Mouse (Mus musculus) spleen, adult 2 months (tissue): ENCODE data around the gene Pde3a. TPM values are rescaled to one million over a fixed set of nuclear protein-coding genes. Genes with fewer than 3 reads are reported as not detected.

Experiments used
- DNase-seq, 2 experiments: peaks; one replicate each; pipeline versions ENCODE4 v3.0.0 to v3.0.0-alpha.2; 2012 to 2021; ENCODE audit warnings: low spot score in 2 of 2, low read depth in 1 of 2
- H3K27ac ChIP-seq: fragments of 200-500 bp; 2 replicates; pipeline ENCODE4 v1.5.1; 2012; ENCODE audit warnings: low read length, inconsistent platforms; ENCODE audit not compliant: insufficient read depth
- H3K27me3 ChIP-seq: fragments of 200-500 bp; 2 replicates; pipeline ENCODE4 v1.6.1; 2012; ENCODE audit warnings: mild to moderate bottlenecking, moderate library complexity, low read length, inconsistent platforms; ENCODE audit not compliant: control insufficient read depth, insufficient read depth
- H3K36me3 ChIP-seq: fragments of 200-500 bp; 2 replicates; pipeline ENCODE4 v1.6.1; 2012; ENCODE audit warnings: mild to moderate bottlenecking, low read length, inconsistent platforms; ENCODE audit not compliant: control insufficient read depth, insufficient read depth
- H3K4me1 ChIP-seq: fragments of 200-500 bp; 2 replicates; pipeline ENCODE4 v1.6.1; 2011; ENCODE audit warnings: inconsistent platforms; ENCODE audit not compliant: control insufficient read depth, insufficient read depth, insufficient read length
- H3K4me3 ChIP-seq: fragments of 200-500 bp; 2 replicates; pipeline ENCODE4 v1.5.1; 2011; ENCODE audit warnings: mild to moderate bottlenecking, inconsistent platforms; ENCODE audit not compliant: insufficient read depth, insufficient read length; ENCODE audit errors: extremely low read depth
- CTCF ChIP-seq: fragments of 200-500 bp; IDR thresholded peaks from 2 replicates; pipeline ENCODE4 v1.5.1; 2011; ENCODE audit warnings: mild to moderate bottlenecking, inconsistent platforms; ENCODE audit not compliant: insufficient read depth, insufficient read length, insufficient replicate concordance; ENCODE audit errors: extremely low read depth
- POLR2A ChIP-seq: fragments of 200-500 bp; IDR thresholded peaks from 2 replicates; pipeline ENCODE4 v1.6.1; 2011; ENCODE audit warnings: low read depth, low read length, inconsistent platforms
- WGBS: fragments of 180-500 bp; shearing (Covaris S2); methylation state at CpG from one replicate; pipeline ENCODE4 v1.1.7; 2018; 5-methylcytosine and 5-hydroxymethylcytosine counted together
- polyA plus RNA-seq: library from polyadenylated mRNA; depleted of rRNA; stranded (reverse); fragments of >200 nt; gene quantifications from 2 replicates; pipeline ENCODE4 v1.2.3, GENCODE M21; 2012

Gene Pde3a
- polyA plus RNA-seq, 1 experiment = 4.8 TPM

DNA sequence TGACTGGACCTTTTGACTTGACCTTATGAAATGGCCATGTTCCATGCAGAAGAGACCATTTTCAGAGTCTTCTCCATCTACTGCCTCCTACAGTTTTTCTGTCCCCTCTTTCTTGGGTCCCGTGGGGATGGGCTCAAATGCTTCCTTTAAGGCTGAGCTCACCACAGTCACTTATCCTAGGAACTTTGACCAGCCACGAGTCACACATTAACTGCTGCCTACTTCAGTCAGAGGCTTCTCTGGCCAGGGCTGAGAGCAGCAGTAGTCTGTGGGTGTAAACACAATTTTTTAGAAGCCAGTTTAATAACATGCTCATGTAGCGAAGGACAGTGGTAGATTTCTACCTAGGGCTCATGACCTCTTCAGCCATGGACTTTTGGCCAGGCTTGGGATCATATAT is 79.0 kb downstream of the Pde3a start:
- no peaks in the 10 kb centered on the region for H3K27me3 ChIP-seq
- no peaks in the 10 kb centered on the region for H3K36me3 ChIP-seq
- H3K4me3 ChIP-seq = no peak overlapping the region
- 79% methylated on average over 3 of the region's 3 CpGs for WGBS
- no peak for TF ChIP-seq POLR2A
- no peak for TF ChIP-seq CTCF
- H3K4me1 ChIP-seq = no peaks in the 10 kb centered on the region
- no peak for DNase-seq
- H3K27ac ChIP-seq = no peak overlapping the region

DNA sequence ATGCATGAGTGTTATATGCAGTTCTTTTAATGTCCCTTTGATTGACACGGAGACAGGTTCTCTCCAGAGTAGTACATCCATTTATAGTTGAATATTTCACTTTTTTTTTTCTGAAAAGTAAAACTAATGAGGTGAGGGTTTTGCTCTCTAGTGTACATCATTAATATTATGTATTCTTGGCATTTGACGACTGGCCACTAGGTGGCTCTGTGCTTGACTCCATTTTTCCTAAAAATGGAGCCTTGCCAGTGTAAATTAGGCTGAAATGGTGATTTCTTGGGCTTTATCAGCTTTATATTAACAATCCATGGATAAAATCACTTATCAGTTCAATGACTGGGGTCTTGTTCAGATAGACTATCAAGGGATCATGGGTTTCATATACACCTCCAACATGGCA is 82.4 kb downstream of the Pde3a start:
- DNase-seq = no peak
- 65% methylated on average over 2 of the region's 2 CpGs for WGBS

DNA sequence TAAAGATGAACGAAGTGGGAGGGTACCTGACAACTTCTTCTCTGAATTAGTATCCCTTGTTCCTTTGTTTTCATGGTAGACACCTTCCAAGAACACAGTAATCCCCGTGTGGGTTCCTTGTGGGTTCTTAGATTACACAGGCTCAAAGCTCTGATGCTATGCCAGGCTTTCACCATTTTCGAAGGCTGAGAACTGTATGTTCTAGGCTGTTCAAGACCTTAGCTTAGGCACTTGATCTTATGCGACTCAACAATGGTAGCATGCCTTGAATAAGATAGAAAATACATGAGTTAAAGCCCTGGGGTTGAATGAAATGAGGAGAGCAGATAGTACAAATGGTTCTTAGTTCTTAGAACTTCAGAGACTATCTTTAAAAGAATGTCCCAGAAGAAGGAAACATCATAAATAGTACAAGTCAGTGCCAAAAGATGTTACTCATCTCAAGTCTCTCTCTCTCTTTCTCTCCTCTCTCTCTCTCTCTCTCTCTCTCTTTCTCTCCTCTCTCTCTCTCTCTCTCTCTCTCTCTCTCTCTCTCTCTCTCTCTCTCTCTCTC is 83.6 kb downstream of the Pde3a start:
- 74% methylated on average over 4 of the region's 4 CpGs for WGBS
- Histone ChIP-seq H3K4me1 (no peaks in the 10 kb centered on the region), H3K27me3 (no peaks in the 10 kb centered on the region), H3K27ac (no peak overlapping the region), H3K4me3 (no peak overlapping the region), H3K36me3 (no peaks in the 10 kb centered on the region)
- DNase-seq = no peak
- no peak for TF ChIP-seq CTCF
- no peak for TF ChIP-seq POLR2A

More for the DNA sequence above, 82.4 kb downstream of the Pde3a start:
- no peak overlapping the region for H3K27ac ChIP-seq
- H3K27me3 ChIP-seq = no peaks in the 10 kb centered on the region
- TF ChIP-seq CTCF (no peak), POLR2A (no peak)
- H3K4me3 ChIP-seq = no peak overlapping the region
- no peaks in the 10 kb centered on the region for H3K4me1 ChIP-seq
- H3K36me3 ChIP-seq = no peaks in the 10 kb centered on the region

DNA sequence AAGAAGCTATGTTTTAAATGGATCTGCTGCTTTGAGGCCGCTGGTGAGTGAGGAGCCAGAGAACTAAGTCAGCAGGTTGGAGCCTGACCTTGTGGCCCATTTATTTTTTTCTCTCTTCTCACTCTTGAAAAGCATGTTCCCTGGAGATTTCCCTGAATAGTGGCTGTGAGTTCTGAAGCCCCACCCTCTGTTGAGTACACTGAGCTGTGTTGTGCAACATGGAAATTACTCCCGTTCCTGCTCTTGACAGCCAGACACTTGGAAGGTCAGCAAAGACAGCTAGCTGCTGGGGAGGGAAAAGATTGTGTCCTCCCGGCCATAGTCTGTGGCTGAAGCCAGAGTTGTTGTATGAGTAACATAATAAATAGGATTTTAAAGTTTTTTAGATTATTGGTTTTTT is 84.2 kb downstream of the Pde3a start:
- TF ChIP-seq CTCF (no peak), POLR2A (no peak)
- no peaks in the 10 kb centered on the region for H3K4me1 ChIP-seq
- WGBS = 70% methylated on average over 3 of the region's 3 CpGs
- no peak overlapping the region for H3K27ac ChIP-seq
- H3K27me3 ChIP-seq = no peaks in the 10 kb centered on the region
- no peaks in the 10 kb centered on the region for H3K36me3 ChIP-seq
- DNase-seq = no peak
- H3K4me3 ChIP-seq = no peak overlapping the region

DNA sequence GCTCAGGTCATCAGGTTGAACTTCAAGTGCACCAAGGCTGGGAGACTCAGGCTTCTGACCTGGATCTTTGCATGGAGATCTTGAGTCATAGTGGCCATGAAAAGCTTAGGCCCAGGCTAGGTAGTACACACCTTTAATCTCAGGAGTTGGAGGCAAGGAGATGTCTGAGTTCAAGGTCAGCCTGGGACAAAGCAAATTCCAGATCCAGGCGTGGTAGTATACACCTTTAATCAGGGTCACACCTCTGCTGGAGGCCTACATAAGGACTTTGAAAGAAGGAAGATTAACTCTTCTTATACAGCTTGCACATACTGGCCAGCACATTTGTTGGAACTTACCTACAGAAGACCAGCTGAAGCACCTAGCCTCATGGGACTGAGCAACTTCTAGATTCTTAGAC is 86.8 kb downstream of the Pde3a start:
- Histone ChIP-seq H3K27ac (no peak overlapping the region), H3K4me3 (no peak overlapping the region), H3K27me3 (no peaks in the 10 kb centered on the region), H3K4me1 (no peaks in the 10 kb centered on the region), H3K36me3 (no peaks in the 10 kb centered on the region)
- WGBS = 78% methylated on average over 1 of the region's 1 CpGs
- no peak for DNase-seq
- TF ChIP-seq POLR2A (no peak), CTCF (no peak)

DNA sequence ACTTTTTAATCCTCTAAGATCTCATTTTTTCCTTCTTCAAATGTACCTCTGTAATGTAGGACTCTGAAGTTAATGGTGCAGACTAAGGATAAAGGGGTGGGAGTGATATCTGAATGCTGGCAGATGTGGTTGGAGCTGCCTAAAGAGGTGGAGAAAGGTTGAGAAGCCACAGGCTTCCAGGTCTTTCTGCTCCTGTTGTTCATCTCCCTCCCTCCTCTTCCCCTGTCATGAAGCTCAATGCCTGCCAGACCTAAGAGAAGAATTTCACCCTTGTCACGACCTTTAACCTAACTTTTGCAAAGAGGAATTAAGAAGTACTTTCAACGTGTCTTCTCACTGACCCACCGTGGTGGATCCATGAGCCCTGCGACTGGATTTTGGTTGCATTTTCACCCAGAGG is 87.4 kb downstream of the Pde3a start:
- no peaks in the 10 kb centered on the region for H3K4me1 ChIP-seq
- no peak for DNase-seq
- TF ChIP-seq CTCF (no peak), POLR2A (no peak)

DNA sequence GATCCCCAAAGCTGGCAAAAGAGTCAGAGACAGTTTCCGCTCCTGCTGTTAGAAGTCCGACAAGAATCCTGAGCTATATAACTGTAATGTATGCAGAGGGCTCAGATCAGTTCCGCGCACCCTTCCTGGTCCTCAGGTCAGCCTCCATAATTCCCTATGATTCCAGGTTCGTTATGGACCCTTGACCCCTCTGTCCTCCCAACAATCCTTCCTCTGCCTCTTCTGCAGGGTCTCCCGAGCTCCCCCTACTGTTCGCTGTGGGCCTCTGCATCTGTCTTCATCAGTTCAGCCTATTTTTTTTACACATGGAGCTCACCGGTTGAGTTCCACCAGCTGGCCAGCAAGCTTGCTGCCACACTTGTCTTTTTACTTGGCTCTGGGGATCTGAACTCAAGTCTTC is 88.6 kb downstream of the Pde3a start:
- TF ChIP-seq CTCF = peak; percentile 11; the same call in 1 of the 2 replicates
- no peak for TF ChIP-seq POLR2A
- DNase-seq = no peak
- WGBS = 55% methylated on average over 8 of the region's 8 CpGs
- H3K27me3 ChIP-seq = no peaks in the 10 kb centered on the region
- H3K27ac ChIP-seq = no peak overlapping the region
- H3K4me1 ChIP-seq = no peaks in the 10 kb centered on the region
- H3K4me3 ChIP-seq = no peak overlapping the region
- no peaks in the 10 kb centered on the region for H3K36me3 ChIP-seq

More for the DNA sequence above, 87.4 kb downstream of the Pde3a start:
- no peaks in the 10 kb centered on the region for H3K36me3 ChIP-seq
- H3K4me3 ChIP-seq = no peak overlapping the region
- WGBS = 77% methylated on average over 4 of the region's 4 CpGs
- no peaks in the 10 kb centered on the region for H3K27me3 ChIP-seq
- no peak overlapping the region for H3K27ac ChIP-seq

DNA sequence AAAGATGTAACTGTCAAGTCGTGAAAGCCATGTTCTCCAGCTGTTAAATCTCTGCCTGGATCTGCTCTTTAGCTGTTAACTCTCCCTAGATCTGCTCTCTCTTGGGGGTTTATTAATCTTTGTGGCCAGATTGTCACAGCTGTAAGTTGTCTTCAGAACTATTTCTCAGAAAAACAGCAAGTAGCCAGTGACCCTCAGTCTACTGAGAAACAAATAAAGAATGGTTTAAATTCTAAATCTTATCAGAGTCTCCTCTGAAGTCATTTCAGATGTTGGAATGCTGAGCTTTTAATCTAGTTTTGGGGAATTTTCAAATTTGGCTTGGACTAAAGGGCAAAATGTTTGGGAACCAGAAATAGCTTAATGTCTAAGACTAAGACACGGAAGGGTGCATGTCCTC is 92.3 kb downstream of the Pde3a start:
- no peak for DNase-seq
- Histone ChIP-seq H3K27me3 (no peaks in the 10 kb centered on the region), H3K4me3 (no peak overlapping the region), H3K27ac (no peak overlapping the region), H3K36me3 (no peaks in the 10 kb centered on the region), H3K4me1 (no peaks in the 10 kb centered on the region)
- TF ChIP-seq CTCF (no peak), POLR2A (no peak)
- 76% methylated on average over 2 of the region's 2 CpGs for WGBS
